Mouse (Mus musculus) heart, postnatal 4 days (tissue): Measurements from ENCODE around the gene Tmem129. TPM values are rescaled to one million over a fixed set of nuclear protein-coding genes. Genes with fewer than 3 reads are reported as not detected.
A peak's percentile ranks its signal among the peaks of the same experiment; 100 is the strongest.

Experiments used
- DNase-seq: peaks from one replicate; pipeline ENCODE4 v3.0.0; 2021
- total RNA-seq, 2 experiments: library from RNA; stranded (reverse); gene quantifications; 2 replicates each; pipeline ENCODE4 v1.2.3; 2021

The Tmem129 gene
- total RNA-seq, 2 experiments from 2014 or later = 16.0 to 19.2 TPM

DNA sequence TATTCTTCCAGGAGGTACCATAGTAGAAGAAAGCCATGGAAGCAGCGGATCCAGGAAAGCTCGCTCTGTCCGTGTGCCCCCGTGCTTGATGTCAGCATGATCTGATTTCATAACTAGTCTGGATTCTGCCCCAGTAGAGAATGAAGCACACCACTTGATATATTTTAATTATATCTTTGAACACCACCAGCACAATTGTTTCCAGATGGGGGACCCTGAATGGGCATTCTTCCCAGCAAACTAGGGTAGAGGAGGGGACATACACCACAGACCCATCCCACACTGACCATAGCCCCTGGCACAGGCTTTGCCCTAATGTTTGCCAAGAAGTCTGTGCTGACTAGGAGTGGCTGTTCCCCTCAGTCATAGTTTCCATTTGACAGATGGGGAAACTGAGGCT, 26.7 kb upstream of the Tmem129 start:
- no peak for DNase-seq

DNA sequence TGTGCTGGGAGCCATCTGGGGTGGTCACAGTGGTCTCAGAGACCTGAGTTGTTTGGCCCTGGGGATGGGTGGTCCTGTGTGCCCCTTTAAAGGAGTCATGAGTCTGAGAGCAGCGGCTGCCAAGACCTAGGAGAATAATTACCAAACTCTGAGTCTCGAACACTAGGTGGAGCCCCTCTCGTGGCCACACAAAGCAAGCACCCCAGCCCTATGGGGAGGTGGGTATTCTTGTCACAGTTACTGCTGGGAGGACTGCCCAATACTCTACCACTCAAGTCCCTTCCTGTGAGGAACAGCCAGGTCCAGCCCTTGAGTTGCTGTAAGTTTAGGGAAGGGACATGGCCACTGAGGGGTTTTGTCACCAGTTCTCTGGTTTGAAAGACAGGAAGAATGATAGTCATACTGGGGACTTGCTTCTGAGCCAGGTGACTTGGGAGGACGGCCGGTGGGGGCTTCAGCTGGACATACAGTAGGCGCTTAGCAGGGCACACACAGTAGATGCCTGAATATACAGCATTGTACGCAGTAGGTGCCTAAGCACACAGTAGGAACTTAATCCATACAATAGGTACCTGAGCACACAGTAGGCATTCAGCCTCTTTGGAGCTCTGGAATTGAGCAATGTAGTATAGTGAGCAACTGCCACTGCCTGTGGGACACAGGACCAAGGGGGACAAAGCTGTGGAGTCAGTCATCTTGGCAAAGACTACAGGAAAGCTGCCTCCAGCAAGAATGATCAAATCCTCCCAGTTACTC, 25.9 kb upstream of the Tmem129 start:
- DNase-seq = peak; percentile 70

DNA sequence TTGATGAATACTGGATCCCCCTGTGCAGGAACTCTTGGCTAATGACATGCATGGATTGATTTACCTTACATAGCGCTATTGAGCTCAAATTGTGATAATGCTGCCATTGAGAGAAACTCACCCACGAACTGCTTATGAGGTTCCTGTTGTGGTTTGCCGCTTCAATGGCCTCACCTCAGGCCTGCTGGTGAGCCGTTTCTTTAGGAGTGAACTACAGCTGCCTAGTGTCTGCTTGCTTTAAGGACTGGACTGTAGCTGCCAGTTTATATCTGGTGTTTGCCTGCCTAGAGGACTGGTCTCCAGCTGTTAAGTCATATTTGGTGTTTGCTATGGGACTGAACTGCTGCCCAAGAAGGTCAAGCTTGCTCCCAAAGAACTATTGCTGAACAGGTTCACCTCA, 24.7 kb upstream of the Tmem129 start:
- no peak for DNase-seq

DNA sequence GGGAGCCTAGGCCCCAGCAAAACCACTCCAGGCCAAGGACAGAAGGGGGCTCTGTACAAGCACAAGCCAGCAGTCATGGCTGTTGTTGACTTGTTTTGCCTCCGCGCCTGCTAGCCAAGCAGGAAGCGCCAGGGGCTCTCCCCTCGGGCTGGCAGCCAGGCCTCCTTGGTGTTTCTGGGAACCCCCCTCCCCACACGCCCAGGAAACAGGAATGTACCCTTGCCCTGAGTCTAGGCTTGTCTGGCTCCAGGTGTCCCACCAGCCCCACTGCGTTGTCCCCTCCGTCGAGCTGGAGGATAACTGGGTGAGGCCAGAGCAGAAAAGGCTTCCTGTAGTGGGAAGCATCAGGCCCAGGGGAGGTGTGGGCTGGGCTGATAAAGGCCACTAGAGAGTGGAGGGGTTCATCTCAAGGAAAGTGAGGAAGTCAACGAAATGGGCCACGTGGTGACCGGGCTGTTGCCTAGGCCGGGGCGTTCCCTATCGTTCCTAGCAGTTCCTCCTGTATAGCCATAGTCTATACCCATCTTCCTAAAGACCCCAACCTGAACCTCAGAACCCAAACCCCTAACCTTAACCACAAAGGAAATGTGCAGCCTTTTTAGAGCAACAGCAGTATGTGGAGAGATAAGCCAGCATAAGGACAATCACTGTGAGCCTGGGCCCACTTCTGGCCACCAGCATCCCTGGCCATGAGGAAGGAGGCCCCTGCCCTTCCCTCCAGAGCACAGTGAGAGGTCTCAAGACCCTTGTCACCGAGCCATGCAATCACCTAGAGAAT, 23.6 kb upstream of the Tmem129 start:
- DNase-seq = no peak

DNA sequence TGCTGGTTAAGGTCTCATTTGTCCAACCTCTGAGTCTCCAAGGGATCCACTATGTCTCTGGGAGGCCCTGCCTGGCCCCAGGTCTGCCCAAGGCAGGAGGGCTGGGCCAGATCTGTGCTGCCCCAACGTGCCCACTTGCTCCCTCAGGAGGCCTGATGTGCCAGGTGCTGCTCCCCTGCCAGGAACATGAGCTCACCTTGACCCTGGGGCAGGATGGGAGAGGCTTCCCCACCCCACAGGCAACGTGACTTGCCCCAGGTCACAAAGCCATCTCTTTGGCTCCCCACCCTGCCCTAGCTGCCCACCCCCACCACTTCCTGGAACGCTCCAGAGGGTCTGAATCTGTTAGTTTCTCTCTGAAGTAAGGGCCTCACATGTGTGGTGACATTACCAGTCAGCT, 22.8 kb upstream of the Tmem129 start:
- DNase-seq = no peak

- no peak for DNase-seq
Measured at GRCm38 (mm10) chr5:33678244-33678643, 20.0 kb upstream of the Tmem129 start.

DNA sequence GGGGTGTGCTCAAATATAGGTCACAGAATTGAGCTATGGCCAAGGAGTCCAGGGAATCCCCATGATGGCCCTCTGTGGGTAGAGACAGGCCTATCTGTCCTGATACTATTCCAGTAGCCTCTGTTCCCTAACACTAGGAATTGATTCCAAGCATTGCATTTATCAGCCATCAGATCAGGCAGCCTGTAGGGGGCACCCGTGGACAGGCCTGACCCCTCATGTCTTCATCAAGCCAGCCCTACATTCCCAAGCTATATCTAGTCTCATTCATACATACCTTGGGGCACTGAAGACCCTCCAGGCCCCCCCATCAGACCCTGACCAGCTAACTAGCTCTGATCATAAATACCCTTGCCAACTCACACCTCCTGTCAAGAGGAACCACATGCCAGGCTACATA, 17.7 kb upstream of the Tmem129 start:
- peak; percentile 61 for DNase-seq

DNA sequence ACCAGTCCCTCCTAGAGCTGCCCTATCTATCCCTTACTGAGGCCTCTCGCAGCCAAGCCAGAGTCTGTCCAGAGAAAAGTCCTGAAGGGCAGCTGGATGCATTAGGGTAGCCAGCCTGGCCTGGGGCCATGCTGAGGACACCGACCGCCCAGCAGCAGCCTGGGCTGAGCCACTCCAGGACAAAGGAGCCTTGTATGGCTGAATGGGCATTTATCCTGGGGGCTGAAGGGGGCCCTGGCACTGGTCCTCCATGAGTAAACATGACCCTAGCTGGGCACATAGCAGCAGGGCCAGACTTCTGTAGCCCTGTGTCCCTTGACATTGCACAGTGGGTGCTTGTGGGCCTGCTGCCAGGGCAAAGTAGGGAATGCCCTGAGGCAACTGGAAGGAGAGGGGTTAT, 16.2 kb upstream of the Tmem129 start:
- no peak for DNase-seq

GRCm38 (mm10) chr5:33671659-33672058, 13.4 kb upstream of the Tmem129 start:
- no peak for DNase-seq

DNA sequence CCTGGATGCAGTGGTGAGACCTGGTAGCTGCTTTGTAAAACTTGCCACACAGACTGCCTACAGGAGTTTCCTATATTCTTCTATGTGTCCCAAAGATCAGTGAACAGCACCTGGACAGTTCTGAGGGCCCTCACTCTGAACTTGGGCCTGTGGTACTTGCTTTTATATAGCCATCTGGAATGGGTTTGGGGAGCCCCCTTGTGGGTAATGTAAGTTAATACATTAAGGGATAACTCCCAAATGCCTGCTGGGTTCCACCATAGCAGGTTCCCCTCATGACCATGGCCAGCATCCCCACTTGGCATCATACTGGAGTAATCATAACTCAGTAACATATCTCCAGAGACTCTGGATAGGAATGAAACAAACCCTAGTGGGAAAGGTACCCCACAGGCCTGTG, 10.0 kb upstream of the Tmem129 start:
- DNase-seq = peak; percentile 49

DNA sequence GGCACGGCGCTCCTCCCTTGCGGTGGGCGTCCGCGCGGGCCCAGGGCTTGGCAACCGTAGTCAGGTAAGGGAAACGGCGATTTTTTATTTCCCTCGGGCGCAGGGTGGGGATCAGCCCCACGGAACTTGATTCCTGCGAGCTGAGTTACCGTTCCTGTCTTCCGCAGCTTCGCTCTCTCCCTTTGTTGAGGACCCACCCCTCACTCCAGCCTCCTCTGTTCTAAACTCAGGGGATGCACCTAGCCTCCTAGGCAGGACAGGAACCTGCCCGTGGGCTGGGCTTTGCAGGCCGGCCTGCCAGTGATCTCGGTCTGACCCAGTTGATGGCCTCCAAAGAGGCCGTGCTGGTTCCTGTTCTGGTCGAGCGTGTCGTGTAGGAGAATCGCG, 441 bp upstream of the Tmem129 start:
- DNase-seq = no peak

GRCm38 (mm10) chr5:33657251-33657786, 897 bp downstream of the Tmem129 start:
- no peak for DNase-seq

DNA sequence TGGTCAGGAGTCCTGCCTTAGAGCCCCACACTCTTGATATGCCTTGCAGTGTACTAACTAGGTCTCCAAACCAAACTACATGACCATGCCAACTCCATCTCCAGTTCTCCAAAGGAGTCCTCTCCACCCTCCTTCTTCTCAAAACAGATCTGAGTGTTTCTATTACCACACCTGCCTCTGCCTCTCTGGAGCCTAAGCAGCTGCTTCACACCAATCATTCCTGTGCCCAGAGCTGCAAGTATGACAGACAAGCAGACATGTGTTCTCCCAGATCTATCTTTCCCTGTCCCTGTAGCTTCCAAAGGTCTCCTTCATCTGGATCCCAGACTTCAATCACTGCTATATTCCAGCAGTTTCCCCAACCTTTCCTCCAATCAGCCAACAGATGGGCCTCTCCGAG, 1.5 kb downstream of the Tmem129 start:
- DNase-seq = no peak

GRCm38 (mm10) chr5:33655251-33655840, 2.9 kb downstream of the Tmem129 start:
- DNase-seq = no peak

GRCm38 (mm10) chr5:33654424-33654823, 3.8 kb downstream of the Tmem129 start:
- no peak for DNase-seq

DNA sequence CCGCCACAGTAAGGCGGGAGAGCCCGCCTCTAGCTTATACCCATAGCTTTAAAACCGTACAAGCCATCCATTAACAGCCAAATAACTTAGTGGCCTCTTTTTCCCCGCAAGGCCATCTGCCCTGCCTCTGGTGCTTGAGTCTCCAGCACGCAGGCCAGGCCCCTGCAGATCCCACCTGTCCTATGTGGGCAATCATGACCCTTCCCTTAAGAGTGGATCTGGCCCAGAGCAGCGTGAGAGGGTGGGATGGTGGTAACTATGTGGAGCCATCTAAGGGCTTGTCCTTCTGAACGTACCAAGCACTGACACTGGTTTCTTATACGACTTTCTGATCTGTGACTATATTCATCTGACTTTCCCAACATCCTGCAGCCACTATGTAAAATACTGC, 5.4 kb downstream of the Tmem129 start:
- DNase-seq = no peak

- peak; percentile 97 for DNase-seq
Measured at GRCm38 (mm10) chr5:33651921-33652782, 6.1 kb downstream of the Tmem129 start, which contains the start of gene Slbp. TSS of gene Slbp (minus strand) at chr5:33652574.

- DNase-seq = no peak
Measured at GRCm38 (mm10) chr5:33651541-33651920, 6.7 kb downstream of the Tmem129 start.

GRCm38 (mm10) chr5:33651017-33651416, 7.2 kb downstream of the Tmem129 start:
- no peak for DNase-seq

DNA sequence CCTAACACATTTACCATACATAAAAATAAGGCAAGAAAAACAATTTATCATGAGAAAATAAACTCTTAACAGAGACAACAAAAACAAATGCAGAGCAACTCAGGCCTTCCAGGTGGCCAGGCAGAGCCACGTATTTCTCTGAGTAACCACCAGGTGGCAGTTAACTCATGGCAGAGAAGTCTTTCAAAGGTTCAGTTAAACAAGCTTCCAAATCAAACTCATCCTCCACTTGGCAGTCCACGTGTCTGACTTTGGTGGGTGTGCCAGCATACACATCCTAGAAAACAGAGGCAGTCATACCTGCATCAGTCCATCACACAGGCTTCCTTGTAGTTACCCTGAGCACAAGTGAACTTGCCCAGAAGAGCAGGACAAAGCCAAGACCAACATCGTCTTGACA, 17.6 kb downstream of the Tmem129 start:
- DNase-seq = peak; percentile 66

DNA sequence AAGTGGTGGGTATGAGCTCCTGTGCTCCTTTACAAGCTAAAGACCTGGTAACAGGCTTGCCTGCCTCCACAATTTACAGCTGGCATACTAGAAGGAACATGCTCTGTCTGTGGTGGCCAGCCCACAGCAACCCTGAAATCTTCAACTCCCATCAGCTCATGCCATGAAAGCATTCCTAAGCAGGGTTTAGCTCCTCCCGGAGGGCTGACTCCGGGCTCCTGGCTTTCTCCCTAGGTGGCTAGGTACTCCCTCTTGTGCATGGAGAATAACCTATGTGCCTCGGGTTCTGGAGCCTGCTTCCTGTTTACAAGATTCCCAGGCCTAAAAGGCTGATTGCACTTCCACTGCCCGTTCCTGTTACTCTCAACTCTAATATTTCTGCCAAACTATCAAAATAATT, 19.4 kb downstream of the Tmem129 start:
- no peak for DNase-seq

DNA sequence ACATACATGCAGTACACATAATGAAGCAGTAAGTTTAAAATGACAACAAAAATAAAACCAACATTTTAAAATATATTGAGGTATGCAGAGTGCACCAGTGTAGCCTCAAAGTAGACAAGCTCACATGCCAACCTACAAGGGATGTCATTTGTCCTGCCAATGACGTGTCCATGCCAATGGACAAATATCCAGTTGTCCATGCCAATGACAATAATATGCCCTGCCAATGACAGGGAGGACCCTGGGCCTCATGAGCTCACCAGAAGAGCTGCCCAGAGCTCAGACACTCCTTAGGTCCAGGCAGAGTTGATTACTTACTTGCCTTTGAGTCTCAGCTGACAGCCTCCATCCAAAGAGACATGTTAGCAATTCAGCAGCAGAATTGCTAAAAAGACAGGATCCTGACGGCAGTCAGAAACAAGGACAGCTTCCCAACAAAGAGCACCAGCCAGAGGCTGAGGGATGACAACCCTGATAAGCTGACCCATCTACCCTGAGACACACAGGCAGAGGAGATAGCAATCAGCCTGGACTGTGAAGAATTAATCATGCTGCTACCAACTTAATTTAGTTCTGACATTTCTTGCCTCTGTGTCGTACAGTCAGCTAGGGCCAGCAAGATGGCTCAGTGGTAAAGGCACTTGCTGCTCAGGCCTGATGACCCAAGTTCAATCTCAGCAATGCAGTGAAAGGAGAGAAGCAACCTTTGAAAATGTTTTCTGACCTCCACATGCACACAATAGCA, 20.4 kb downstream of the Tmem129 start:
- no peak for DNase-seq
